Mouse (Mus musculus) lung, embryonic 14.5 days (tissue): ENCODE results near the gene 4933427I04Rik. TPM values are rescaled to one million over a fixed set of nuclear protein-coding genes. Genes with fewer than 3 reads are reported as not detected.

Experiments used
- ATAC-seq: fragments of 200-750 bp; cut with Nextera tagmentation; 2 replicates; pipeline ENCODE4 v1.8.0; 2017; ENCODE audit warnings: mild to moderate bottlenecking, moderate TSS enrichment, moderate library complexity; ENCODE audit not compliant: insufficient read depth
- DNase-seq: peaks from one replicate; pipeline ENCODE4 v3.0.0-alpha.2; 2015
- H3K27ac ChIP-seq: fragments of 300-500 bp; sonication (generic); 2 replicates; pipeline ENCODE4 v1.5.1; 2014; ENCODE audit warnings: low read depth, mild to moderate bottlenecking, moderate library complexity
- H3K27me3 ChIP-seq: fragments of 300-500 bp; sonication (generic); 2 replicates; pipeline ENCODE4 v1.6.1; 2014; ENCODE audit warnings: low read length, control low read depth; ENCODE audit not compliant: insufficient read depth
- H3K36me3 ChIP-seq: fragments of 300-500 bp; sonication (generic); 2 replicates; pipeline ENCODE4 v1.6.1; 2014; ENCODE audit warnings: control low read depth; ENCODE audit not compliant: insufficient read depth
- H3K4me1 ChIP-seq: fragments of 300-500 bp; sonication (generic); 2 replicates; pipeline ENCODE4 v1.6.1; 2014; ENCODE audit warnings: antibody characterized with exemption, control low read depth; ENCODE audit not compliant: insufficient read depth
- H3K4me2 ChIP-seq: fragments of 300-500 bp; sonication (generic); 2 replicates; pipeline ENCODE4 v1.6.1; 2014; ENCODE audit warnings: mild to moderate bottlenecking
- H3K4me3 ChIP-seq: fragments of 300-500 bp; sonication (generic); 2 replicates; pipeline ENCODE4 v1.5.1; 2014; ENCODE audit warnings: low read depth, low read length
- H3K9ac ChIP-seq: fragments of 300-500 bp; sonication (generic); 2 replicates; pipeline ENCODE4 v1.6.1; 2014
- H3K9me3 ChIP-seq: fragments of 300-500 bp; sonication (generic); 2 replicates; pipeline ENCODE4 v1.6.1; 2016; ENCODE audit warnings: low read depth, low read length, control low read depth
- CTCF ChIP-seq: IDR thresholded peaks from 2 replicates; pipeline ENCODE4 v1.5.1; 2016; ENCODE audit warnings: antibody characterized with exemption, low read depth
- WGBS: fragments of 180-500 bp; shearing (Covaris S2); extraction: QIAGEN DNeasy Blood & Tissue Kit; methylation state at CpG from one replicate; pipeline ENCODE4 v1.1.7; 2014; 5-methylcytosine and 5-hydroxymethylcytosine counted together
- polyA plus RNA-seq: library from polyadenylated mRNA; unstranded; fragments of >200 nt; fragmentation: Nextera tagmentation; extraction: Ambion mirVana; gene quantifications from 2 replicates; pipeline ENCODE4 v1.2.1, GENCODE M21; 2014

4933427I04Rik gene
- polyA plus RNA-seq: 0.11 TPM in 1 of 2 replicates, not detected in the other

DNA sequence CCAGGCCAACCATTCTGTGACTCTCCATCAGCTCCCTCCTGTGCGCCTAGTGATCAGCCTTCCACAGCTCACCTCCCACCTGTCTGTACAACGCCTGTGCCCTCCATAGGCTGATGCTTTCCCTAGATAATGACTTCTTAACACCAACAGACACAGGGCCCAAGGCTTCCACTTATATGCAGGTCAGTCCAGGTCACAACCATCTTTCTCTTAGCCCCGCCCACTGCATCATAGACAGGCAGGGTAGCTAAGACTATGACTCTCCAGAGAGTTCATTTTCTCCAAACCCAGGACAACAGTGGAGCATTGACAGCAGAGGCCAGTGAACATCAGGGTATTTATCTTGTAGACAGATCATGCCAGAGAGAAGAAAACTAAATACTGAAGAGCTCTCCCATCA is at the start of gene 4933427I04Rik:
Gene 4933427I04Rik (plus strand): TSS at position 301 of the 400 bp plus-strand sequence.
- 75% methylated on average over 3 of the region's 3 CpGs for WGBS
- no peak for TF ChIP-seq CTCF

GRCm38 (mm10) chr4:123810475-123811295 is 48.8 kb upstream of the 4933427I04Rik start:
- no peak for TF ChIP-seq CTCF
- Histone ChIP-seq H3K36me3 (no peaks in the 10 kb centered on the region), H3K9me3 (no peaks in the 10 kb centered on the region), H3K4me1 (no peaks in the 10 kb centered on the region), H3K27me3 (no peaks in the 10 kb centered on the region), H3K27ac (no peak overlapping the region), H3K4me2 (no peak overlapping the region), H3K9ac (no peak overlapping the region), H3K4me3 (no peak overlapping the region)
- 79% methylated on average over 12 of the region's 12 CpGs for WGBS
- ATAC-seq (no peak), DNase-seq (no peak)

More for the DNA sequence above, at the start of gene 4933427I04Rik:
- no peak for ATAC-seq
- no peak within 1 kb of the TSS for H3K9ac ChIP-seq
- H3K4me3 ChIP-seq: no peak within 1 kb of the TSS
- H3K36me3 ChIP-seq: no peaks in the 10 kb centered on the region
- H3K9me3 ChIP-seq: no peaks in the 10 kb centered on the region
- H3K27me3 ChIP-seq: no peaks in the 10 kb centered on the region
- no peak for DNase-seq
- no peak within 1 kb of the TSS for H3K27ac ChIP-seq
- H3K4me2 ChIP-seq: no peak within 1 kb of the TSS
- H3K4me1 ChIP-seq: no peaks in the 10 kb centered on the region

GRCm38 (mm10) chr4:123812525-123812924 is 47.0 kb upstream of the 4933427I04Rik start:
- 75% methylated on average over 3 of the region's 3 CpGs for WGBS
- peak; percentile 20; the same call in 1 of the 2 replicates for TF ChIP-seq CTCF

DNA sequence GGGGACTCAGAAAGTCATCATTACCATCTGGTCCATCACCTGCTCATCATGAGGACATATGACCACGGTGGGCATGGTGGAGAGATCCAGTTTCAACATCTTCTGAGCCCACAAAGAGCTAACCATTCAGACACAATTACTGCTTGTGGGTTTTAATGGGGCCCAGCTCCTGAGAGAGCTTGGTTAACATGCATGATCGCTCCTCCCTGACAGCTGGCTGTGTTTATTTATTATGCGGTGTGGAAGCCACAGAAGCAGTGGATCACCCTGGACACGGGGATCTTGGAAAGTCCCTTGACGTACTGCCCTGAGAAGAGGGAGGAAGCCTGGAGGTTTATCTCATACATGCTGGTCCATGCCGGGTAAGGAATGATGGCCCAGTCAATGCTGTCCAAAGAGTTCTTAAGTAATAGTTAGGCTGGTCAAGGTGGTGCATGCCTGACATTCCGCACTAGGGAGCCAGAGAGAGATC is 45.4 kb upstream of the 4933427I04Rik start:
- Histone ChIP-seq H3K4me2 (no peak overlapping the region), H3K4me1 (no peaks in the 10 kb centered on the region), H3K36me3 (no peaks in the 10 kb centered on the region), H3K9ac (no peak overlapping the region), H3K4me3 (no peak overlapping the region), H3K27me3 (no peaks in the 10 kb centered on the region), H3K9me3 (no peaks in the 10 kb centered on the region), H3K27ac (no peak overlapping the region)
- no peak for DNase-seq
- no peak for ATAC-seq
- no peak for TF ChIP-seq CTCF
- 45% methylated on average over 7 of the region's 7 CpGs for WGBS

More at GRCm38 (mm10) chr4:123812525-123812924, 47.0 kb upstream of the 4933427I04Rik start:
- no peaks in the 10 kb centered on the region for H3K9me3 ChIP-seq
- no peak overlapping the region for H3K4me3 ChIP-seq
- no peak overlapping the region for H3K27ac ChIP-seq
- no peaks in the 10 kb centered on the region for H3K4me1 ChIP-seq
- H3K27me3 ChIP-seq: no peaks in the 10 kb centered on the region
- H3K9ac ChIP-seq: no peak overlapping the region
- H3K4me2 ChIP-seq: no peak overlapping the region
- no peaks in the 10 kb centered on the region for H3K36me3 ChIP-seq
- ATAC-seq: no peak
- DNase-seq: no peak

- Histone ChIP-seq H3K27me3 (no peaks in the 10 kb centered on the region), H3K4me2 (no peak overlapping the region), H3K4me3 (no peak overlapping the region), H3K27ac (no peak overlapping the region), H3K9me3 (no peaks in the 10 kb centered on the region), H3K36me3 (no peaks in the 10 kb centered on the region), H3K4me1 (no peaks in the 10 kb centered on the region), H3K9ac (no peak overlapping the region)
- DNase-seq (peak; percentile 53), ATAC-seq (no peak)
- TF ChIP-seq CTCF: peak; percentile 54
- WGBS: 42% methylated on average over 4 of the region's 4 CpGs
Observed at GRCm38 (mm10) chr4:123819093-123819610, 40.3 kb upstream of the 4933427I04Rik start.

DNA sequence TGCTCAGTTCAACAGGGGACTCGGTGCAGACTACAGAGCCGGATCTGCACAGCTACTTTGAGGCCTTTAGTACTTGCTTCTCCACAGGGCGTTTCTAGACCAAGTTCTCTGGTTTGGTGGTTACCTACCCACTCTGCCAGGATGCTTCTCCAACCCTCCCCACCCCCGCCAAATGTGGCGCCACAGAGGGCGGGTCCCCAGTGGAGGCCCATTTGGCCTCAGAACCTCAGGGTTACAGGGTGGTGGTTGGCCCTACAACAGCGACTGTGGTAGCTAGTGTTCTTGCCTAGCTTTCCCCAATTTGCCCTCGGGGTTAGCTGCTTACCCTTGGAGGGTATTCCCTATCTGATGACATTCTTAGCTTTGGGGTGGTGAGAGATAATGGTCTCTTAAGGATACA is 17.4 kb upstream of the 4933427I04Rik start:
- no peak for DNase-seq
- no peaks in the 10 kb centered on the region for H3K36me3 ChIP-seq
- TF ChIP-seq CTCF: no peak
- no peak overlapping the region for H3K4me3 ChIP-seq
- no peaks in the 10 kb centered on the region for H3K27me3 ChIP-seq
- ATAC-seq: no peak
- H3K4me2 ChIP-seq: no peak overlapping the region
- no peak overlapping the region for H3K9ac ChIP-seq
- H3K9me3 ChIP-seq: peaks cover 3% of the 10 kb centered on the region; the same call in 1 of the 2 replicates
- no peak overlapping the region for H3K27ac ChIP-seq
- H3K4me1 ChIP-seq: no peaks in the 10 kb centered on the region
- WGBS: 84% methylated on average over 8 of the region's 8 CpGs

GRCm38 (mm10) chr4:123856888-123857287 is 2.6 kb upstream of the 4933427I04Rik start:
- Histone ChIP-seq H3K27me3 (no peaks in the 10 kb centered on the region), H3K36me3 (no peaks in the 10 kb centered on the region), H3K9ac (no peak overlapping the region), H3K4me2 (no peak overlapping the region), H3K4me1 (no peaks in the 10 kb centered on the region), H3K27ac (no peak overlapping the region), H3K9me3 (no peaks in the 10 kb centered on the region), H3K4me3 (no peak overlapping the region)
- ATAC-seq: no peak
- no peak for TF ChIP-seq CTCF
- 66% methylated on average over 4 of the region's 4 CpGs for WGBS
- no peak for DNase-seq
